Mouse (Mus musculus) testis, adult 2 months (tissue): ENCODE measurements at regions not wholly inside any gene's neighbourhood (a gene's known extent, or its start where the extent isn't known, plus 50 kb on each side); places are given as distances from the start of the nearest gene placed in this dataset.

Experiments used
- H3K27ac ChIP-seq: fragments of 200-500 bp; 2 replicates; pipeline ENCODE4 v1.5.1; 2012; ENCODE audit warnings: low read depth, low read length; ENCODE audit not compliant: control insufficient read depth, insufficient read depth
- H3K27me3 ChIP-seq: fragments of 200-500 bp; 2 replicates; pipeline ENCODE4 v1.6.1; 2012; ENCODE audit warnings: mild to moderate bottlenecking, low read length, moderate library complexity; ENCODE audit not compliant: control insufficient read depth, insufficient read depth
- H3K36me3 ChIP-seq: fragments of 200-500 bp; 2 replicates; pipeline ENCODE4 v1.6.1; 2012; ENCODE audit warnings: mild to moderate bottlenecking, low read length; ENCODE audit not compliant: control insufficient read depth, insufficient read depth
- H3K4me1 ChIP-seq: fragments of 200-500 bp; 2 replicates; pipeline ENCODE4 v1.6.1; 2012; ENCODE audit warnings: low read length; ENCODE audit not compliant: control insufficient read depth, insufficient read depth
- H3K4me3 ChIP-seq: fragments of 200-500 bp; 2 replicates; pipeline ENCODE4 v1.5.1; 2012; ENCODE audit warnings: low read depth, mild to moderate bottlenecking, low read length, moderate library complexity, mixed read lengths; ENCODE audit not compliant: control insufficient read depth
- CTCF ChIP-seq: fragments of 200-500 bp; IDR thresholded peaks from 2 replicates; pipeline ENCODE4 v1.5.1; 2012; ENCODE audit warnings: low read depth, mild to moderate bottlenecking, inconsistent platforms, low read length, moderate library complexity; ENCODE audit not compliant: control insufficient read depth, insufficient read depth, insufficient replicate concordance
- POLR2A ChIP-seq: fragments of 200-500 bp; IDR thresholded peaks from 2 replicates; pipeline ENCODE4 v1.6.1; 2012; ENCODE audit warnings: low read depth, mild to moderate bottlenecking, inconsistent platforms, low read length, moderate library complexity; ENCODE audit not compliant: control insufficient read depth

- Histone ChIP-seq H3K27me3 (no peaks in the 10 kb centered on the region), H3K27ac (no peak overlapping the region), H3K4me1 (peaks cover 6% of the 10 kb centered on the region; the same call in 1 of the 2 replicates), H3K36me3 (no peaks in the 10 kb centered on the region), H3K4me3 (no peak overlapping the region)
- TF ChIP-seq CTCF: no peak
- TF ChIP-seq POLR2A: no peak
Measured at GRCm38 (mm10) chr16:73096091-73097083, 788.3 kb downstream of the Robo1 start.
